Mouse (Mus musculus) T-cell, adult 66 days (primary cell): ENCODE results near the gene Krt19. TPM values are rescaled to one million over a fixed set of nuclear protein-coding genes. Genes with fewer than 3 reads are reported as not detected.

Experiments
- total RNA-seq, 2 experiments: library from RNA; stranded (reverse); gene quantifications; 3 replicates in 1 of 2; 4 replicates in 1 of 2; pipeline ENCODE4 v1.2.4; 2023

The Krt19 gene
- not detected for total RNA-seq

GRCm38 (mm10) chr11:100148615-100149330, at the start of gene Krt19:
Gene Krt19 (minus strand): TSS chr11:100148665.

GRCm38 (mm10) chr11:100192992-100193391, 44.5 kb upstream of the Krt19 start, which contains the start of gene Krt9:
Gene Krt9 (minus strand): TSS chr11:100193246.

GRCm38 (mm10) chr11:100135731-100136130, 12.7 kb downstream of the Krt19 start, which contains the start of gene Krt15:
Gene Krt15 (minus strand): TSS chr11:100135928.

GRCm38 (mm10) chr11:100121466-100121865, 27.0 kb downstream of the Krt19 start, which contains the start of gene Krt13:
Gene Krt13 (minus strand): TSS chr11:100121566.

GRCm38 (mm10) chr11:100105576-100106122, 42.8 kb downstream of the Krt19 start, which contains the start of gene Krt36:
Gene Krt36 (minus strand): TSS chr11:100105626.

GRCm38 (mm10) chr11:100096141-100096540, 52.3 kb downstream of the Krt19 start, which contains the start of gene Krt35:
Gene Krt35 (minus strand): TSS chr11:100096241.

Other genes starting within 250 kb of the Krt19 start
- not detected for gene Krtap31-1, start 240.7 kb downstream of the Krt19 start, total RNA-seq
- not detected for gene Gm11565, start 233.9 kb downstream of the Krt19 start, total RNA-seq
- gene Krtap31-2, start 212.4 kb downstream of the Krt19 start, total RNA-seq = not detected
- not detected for gene Krtap9-5, start 200.2 kb downstream of the Krt19 start, total RNA-seq
- gene Krtap29-1, start 169.6 kb downstream of the Krt19 start, total RNA-seq = not detected
- not detected for gene Krtap16-1, start 162.1 kb downstream of the Krt19 start, total RNA-seq
- not detected for gene Krtap17-1, start 154.7 kb downstream of the Krt19 start, total RNA-seq
- gene Krt33a, start 132.5 kb downstream of the Krt19 start, total RNA-seq = not detected
- not detected for gene Krt33b, start 118.8 kb downstream of the Krt19 start, total RNA-seq
- not detected for gene Krt34, start 107.1 kb downstream of the Krt19 start, total RNA-seq
- not detected for gene Krt31, start 98.1 kb downstream of the Krt19 start, total RNA-seq
- not detected for gene Krt32, start 60.4 kb downstream of the Krt19 start, total RNA-seq
- not detected for gene Krt35, start 52.4 kb downstream of the Krt19 start, total RNA-seq
- not detected for gene Krt36, start 43.0 kb downstream of the Krt19 start, total RNA-seq
- not detected for gene Krt13, start 27.1 kb downstream of the Krt19 start, total RNA-seq
- gene Krt15, start 12.7 kb downstream of the Krt19 start, total RNA-seq = not detected
- gene Krt9, start 44.6 kb upstream of the Krt19 start, total RNA-seq = not detected
- gene Krt14, start 58.9 kb upstream of the Krt19 start, total RNA-seq = not detected
- not detected for gene Krt16, start 100.2 kb upstream of the Krt19 start, total RNA-seq
- not detected for gene Krt17, start 112.4 kb upstream of the Krt19 start, total RNA-seq
- not detected for gene Krt42, start 121.2 kb upstream of the Krt19 start, total RNA-seq
- 1,000 to 10,000 TPM; 2,152 to 2,177 TPM for gene Eif1, start 171.2 kb upstream of the Krt19 start, total RNA-seq
- not detected for gene Gast, start 185.7 kb upstream of the Krt19 start, total RNA-seq
- under 1 TPM; 0.44 to 0.92 TPM for gene Hap1, start 207.5 kb upstream of the Krt19 start, total RNA-seq
- 10 to 100 TPM in 1 of 2 experiments, 1 to 10 TPM in 1; 8.0 to 10.7 TPM for gene Jup, start 249.1 kb upstream of the Krt19 start, total RNA-seq